Mouse (Mus musculus) heart, adult 9 months (tissue): ENCODE data around the gene Zfp846.
"Not testable (repeated sequence)": the region's sequence is repeated elsewhere in the genome, so short reads cannot be mapped to it uniquely, and the experiment has no call there.

Experiments
- DNase-seq, 2 experiments: peaks; one replicate each; pipeline ENCODE4 v3.0.0; 2022; ENCODE audit warnings: low spot score in 2 of 2

Zfp846 gene

DNA sequence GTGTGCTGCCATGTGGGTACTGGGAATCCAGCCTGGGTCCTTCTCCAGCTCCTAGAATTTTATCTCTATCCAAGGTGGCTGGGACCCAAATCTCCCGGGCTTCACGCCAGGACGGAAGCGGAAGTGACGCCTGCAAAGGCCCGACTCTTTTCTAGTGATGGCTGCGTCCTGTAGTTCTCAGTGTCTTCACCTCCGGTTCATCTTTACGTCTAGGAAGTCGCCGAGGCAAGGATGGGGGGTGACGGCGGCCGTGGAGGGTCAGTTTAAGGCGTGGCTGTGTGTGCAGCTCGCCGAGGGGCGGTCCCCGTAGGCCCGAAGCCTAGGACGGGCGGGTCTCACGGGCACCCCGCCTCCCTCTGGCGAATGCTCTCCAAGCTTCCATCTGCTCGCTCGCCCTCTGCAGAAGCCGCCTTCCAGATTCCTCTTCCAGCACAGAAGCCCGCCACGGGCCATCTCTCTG is at the start of gene Zfp846:
Gene Zfp846 (plus strand): TSS at position 117 of the 460 bp plus-strand sequence.
- peak; percentile 98 to 99 for DNase-seq

DNA sequence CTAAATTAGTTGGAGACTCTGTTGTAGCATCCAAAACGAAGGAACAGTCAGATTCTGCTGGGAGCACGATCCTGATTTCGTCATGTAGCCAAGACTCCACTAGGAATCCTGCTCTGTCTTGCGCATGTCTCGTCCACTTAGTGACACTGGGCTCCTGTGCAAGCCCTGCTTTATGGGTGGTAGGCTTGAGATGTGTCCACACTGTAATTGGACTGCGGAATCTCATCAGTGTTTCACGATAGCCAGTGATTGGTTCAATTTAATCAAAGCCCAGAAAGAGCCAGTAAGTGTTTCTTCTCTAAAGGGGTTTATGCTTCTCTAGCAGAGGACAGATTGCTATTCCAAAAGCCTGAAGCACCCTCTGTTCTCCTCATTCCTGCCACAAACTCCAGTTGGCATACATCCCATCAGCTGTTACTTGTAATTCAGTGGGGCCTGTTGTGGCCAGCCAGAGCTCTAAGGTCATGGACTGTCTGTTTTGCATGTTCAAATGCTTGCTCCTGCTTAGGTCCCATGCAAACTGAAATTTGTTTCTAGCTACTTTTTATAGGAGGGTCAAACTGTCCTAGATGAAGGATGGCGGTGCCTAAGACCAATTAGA is 46.7 kb upstream of the Zfp846 start:
- no peak for DNase-seq

DNA sequence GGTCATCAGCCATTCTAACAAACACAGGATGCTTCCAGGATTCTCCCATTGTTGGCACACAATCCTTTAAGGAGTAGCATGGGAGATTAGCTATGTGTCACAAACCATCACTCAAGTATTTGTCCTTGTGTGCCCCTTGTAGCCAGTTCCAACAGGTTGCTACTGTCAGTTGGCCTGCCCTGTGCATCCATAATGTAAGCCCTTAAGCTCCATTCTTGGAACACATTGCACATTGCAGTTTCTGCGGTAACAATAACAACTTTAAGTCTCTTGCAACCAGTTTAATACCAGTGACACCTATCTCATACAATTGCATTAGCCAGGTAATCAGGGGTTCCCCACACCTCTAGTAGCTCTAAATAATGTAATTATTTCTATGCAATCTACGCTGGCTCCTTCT is 44.5 kb upstream of the Zfp846 start:
- no peak for DNase-seq

DNA sequence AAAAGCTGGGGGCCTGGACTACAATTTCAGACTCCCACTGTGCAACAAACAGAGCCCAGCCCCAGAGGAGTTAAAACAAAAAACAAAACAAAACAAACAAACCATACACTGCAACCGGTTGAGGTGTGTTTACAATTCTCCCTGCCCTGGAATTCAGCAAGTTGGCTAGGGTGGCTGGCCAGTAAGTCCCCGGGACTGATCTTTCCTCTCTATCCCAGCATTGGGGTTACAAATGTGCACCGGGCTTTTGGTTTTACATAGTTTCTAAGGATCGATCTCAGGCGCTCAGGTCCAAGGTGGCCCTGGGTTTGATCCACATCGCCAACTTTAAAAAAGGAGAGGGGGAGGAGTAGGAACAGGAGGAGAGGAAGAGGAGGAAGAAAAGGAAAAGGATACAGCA is 37.6 kb upstream of the Zfp846 start:
- DNase-seq: no peak

DNA sequence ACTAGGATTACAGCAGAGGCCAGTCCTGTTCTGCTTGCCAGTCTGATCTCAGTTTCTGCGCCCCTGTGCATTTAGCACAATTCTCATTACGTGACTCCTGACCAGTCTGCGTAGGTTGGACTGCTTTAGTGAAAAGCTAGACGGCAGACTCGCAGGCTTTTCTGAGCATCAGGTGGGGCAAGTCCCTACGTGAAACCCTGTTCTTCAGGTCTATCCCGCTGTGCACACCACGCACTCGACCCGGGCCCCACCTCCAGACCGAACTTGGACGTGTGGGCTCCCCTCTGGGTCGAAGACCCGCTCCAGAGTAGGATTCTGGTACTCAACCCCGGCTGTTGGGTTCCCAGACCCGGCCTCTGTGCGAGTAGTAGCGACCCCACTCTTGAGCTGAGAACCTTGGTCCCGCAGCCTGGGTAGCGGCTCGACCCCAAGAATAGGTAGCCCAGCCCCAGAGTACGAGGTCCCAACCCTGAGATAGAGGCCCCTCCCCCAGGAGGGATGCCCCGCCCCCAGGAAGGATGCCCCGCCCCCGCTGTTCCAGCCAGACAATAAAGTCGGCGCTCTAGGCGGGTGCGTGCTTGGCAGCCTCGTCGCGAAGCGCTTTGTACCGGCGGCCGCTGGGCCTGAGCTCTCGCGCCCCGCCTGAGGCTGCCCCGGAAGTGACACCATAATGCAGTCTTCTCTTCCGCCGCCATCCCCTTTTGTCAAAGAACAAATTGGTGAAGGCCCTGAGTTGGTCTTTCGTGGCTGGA is 36.8 kb upstream of the Zfp846 start:
- peak; percentile 82 to 84 for DNase-seq

DNA sequence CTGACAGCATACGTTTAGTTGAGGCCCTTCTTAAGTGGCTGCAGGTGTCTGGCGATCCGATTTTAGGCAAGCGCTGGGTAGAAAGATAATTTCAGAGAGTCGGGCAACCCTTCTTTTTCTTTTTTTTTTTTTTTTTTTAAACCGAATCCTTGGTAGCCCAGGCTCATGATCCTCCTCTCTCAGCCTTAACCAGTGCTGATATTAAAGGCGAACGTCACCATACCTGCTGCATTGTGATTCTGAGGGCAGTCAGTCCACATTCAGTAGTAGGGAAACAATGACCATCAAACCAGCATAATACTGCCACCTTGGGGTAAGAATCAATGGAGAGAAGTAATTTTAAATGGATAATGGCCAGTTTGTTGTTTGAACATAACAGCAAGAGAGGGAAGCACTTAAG is 35.9 kb upstream of the Zfp846 start:
- DNase-seq: peak; percentile 20

DNA sequence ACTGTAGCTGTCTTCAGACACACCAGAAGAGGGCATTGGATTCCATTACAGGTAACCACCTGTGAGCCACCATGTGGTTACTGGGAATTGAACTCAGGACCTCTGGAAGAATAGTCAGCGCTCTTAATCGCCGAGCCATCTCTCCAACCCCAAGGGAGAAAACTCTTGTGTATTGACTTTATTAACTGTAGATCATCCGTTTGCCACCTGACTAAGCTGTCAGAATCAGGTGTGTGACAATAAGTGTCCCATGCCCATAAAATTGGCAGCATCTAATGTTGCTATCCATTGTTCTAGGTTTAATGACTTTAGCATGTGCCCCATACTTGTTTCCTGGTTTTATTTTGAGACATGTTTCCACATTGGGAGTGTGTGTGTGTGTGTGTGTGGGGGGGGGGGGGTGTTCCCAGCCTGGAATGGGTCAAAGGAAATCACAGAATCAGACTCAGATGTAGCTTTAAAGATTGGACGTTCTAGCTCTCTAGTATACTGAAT is 29.3 kb upstream of the Zfp846 start:
- DNase-seq: peak; percentile 28 to 74

DNA sequence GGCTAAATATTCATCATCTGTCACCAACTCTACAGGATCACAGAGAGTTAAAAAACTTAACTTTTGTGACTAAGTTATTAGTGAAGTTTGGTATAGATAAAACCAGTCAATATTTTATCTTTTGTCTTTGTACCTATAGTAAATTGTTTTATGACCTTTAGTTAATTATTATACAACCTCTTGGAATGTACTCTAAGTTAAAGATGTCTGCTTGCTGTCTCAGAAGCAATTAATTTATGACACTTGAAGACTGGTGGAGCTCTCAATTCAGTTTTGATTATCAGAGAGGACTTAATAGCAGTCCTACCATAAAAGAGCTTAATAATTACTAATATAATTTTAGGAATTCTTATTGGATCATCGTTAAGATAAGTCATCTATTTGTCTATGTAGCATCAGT is 28.4 kb upstream of the Zfp846 start:
- no peak for DNase-seq

DNA sequence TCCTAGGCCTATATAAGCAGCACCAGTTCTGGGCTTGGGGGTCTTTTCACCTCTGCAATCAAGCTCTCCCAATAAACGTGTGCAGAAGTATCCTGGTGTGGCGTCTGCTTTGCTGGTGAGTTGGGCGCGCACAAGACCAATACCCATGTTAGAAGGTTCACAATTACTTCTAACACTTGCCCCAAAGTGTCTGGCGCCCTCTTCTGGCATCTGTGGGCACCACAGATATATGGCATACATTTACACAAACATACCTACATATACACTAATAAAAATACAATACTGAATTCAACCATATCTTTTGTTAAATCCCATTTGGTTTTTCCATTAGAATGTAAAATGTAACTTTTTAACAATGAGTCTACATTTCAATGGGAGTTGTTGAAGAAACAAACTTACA is 18.9 kb upstream of the Zfp846 start:
- no peak for DNase-seq

DNA sequence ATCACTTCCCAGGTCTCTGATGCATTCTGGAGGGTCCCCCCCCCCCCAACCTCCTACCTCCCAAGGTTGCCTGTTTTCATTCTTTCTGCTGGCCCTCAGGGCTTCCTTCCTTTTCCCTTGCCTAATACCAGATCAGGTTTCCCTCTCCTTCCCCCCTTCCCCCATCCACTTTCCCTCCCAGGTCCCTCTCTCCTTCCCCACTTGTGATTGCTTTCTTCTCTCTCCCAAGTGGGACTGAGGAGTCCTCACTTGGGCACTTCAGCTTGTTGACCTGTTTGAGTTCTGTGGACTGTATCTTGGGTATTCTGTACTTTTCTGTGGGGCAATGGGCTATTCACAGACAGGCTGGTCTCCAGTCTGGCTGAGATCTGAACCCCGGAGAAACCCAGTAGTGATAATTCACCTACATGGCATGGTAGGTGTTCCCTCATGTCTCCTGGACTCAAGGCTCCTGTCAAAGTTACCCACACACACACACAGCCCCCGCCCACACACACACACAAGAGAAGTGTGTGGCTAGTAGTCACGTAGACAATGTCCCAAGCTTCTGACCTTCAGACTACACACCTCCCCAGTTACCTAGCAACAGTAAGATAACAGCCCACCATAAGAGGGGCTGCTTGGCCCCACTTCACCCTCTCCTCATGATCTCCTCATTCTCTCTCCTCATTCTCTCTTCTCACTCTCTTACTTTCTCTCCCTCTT is 15.6 kb upstream of the Zfp846 start:
- not testable (repeated sequence) for DNase-seq

DNA sequence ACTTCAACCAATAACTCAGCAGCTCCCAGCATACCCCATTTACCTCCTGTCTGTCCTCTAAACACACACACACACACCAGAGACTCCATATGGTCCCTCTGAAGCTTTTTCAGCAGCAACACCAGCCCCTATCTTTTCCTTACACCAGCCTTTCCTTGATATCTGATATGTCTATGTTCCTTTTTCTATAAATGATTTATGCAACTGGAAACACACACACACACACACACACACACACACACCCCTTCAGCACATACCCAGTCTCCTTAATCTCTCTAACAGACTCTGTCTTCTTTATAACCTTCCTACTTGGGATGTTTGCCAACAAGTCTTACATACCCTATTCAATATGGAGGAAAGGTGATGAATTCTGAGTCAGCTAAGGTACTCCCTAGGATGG is 10.0 kb upstream of the Zfp846 start:
- DNase-seq: no peak

DNA sequence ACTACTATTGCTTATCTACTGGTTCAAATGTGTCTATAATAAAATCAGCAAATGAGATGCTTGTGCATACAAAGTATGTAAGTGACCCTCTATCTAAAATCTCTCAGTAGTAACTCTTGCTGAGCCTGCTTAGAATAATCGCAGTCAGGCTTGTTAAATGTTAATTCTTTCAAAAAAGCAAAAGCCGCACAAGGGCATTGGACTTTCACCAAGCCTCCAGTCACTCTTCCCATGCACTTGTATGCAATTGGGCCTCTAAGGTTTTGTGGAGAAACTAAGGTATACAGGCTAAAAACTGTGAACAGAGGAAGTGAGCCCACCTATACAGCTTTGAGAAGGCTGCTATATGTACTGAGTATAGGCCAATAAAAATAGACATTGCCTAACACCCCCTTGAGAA is 4.5 kb upstream of the Zfp846 start:
- no peak for DNase-seq

DNA sequence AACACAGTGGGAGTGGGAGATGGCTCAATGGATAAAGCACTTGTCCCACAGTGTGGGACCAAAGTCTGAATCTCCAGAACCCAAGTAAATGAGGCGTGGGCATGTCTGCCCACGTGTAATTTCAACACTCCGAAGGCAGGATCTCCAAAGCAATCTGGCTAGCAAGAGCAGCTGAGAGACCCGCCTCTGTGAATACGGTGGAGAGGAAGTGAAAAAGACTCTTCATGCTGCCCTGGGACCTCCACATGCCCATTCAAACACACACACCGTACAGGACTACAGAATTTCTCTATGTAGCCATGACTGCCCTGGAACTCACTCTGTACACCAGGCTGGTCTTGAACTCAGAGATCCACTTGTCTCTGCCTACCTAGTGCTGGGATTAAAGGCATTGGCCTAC is 20.2 kb downstream of the Zfp846 start:
- DNase-seq: no peak

DNA sequence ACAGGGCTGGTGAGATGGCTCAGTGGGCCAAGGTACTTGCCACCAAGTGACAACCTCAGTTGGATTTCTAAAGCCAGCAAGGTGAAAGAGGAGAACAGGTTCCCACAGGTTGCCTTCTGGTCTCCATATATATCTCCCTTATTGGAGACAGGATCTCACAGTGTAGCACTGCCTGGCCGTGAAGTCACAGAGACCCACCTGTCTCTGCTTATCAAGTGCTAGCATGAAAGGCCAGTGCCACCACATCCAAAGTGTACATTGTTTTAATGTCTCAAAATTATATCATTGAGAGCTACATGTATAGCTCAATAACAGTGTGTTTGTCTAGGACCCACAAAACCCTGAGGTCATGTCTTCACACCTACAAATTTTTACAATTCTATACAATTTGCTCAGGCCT is 25.2 kb downstream of the Zfp846 start:
- no peak for DNase-seq

DNA sequence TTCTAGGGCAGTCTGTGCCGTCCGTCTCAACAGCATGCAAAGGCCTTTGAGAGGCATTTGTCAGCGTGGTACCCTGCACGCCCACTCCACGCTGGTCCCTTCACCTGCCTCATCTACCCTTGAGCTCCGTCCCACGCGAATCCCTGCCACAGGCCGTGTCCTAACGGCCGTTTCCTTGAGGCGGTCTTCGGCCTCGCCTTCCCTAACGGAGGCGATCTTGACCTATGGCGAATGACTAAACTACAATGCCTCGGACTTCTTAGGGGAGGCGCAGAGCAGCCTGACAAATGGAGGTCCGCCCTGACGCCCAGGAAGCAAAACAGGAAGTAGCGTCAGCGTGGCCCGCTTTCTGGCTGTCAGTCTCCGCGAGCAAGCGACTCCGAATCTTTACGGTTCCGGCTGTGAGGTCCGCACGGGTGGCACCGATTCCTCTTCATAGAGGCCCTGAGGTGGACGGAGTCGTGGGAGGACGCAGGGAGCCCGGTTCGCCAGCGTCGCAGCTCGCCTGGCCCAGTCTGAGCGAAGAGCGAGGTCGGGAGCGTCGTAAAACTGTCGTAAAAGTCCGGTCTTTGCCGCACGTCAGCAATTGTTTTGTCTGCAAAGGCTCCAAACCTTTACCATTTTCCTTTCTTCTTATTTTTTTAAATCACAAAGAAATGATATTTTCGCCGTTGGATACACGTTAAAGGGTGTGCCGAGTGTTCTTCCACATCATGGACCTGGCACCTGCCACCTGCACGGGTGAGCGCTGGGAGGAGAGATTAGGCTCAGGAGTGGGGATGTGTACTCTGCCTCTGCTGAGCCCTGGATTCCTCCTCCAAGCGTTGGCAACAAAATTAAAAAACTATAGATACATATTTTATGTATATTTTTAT is 26.2 kb downstream of the Zfp846 start:
- peak; percentile 83 to 89 for DNase-seq

DNA sequence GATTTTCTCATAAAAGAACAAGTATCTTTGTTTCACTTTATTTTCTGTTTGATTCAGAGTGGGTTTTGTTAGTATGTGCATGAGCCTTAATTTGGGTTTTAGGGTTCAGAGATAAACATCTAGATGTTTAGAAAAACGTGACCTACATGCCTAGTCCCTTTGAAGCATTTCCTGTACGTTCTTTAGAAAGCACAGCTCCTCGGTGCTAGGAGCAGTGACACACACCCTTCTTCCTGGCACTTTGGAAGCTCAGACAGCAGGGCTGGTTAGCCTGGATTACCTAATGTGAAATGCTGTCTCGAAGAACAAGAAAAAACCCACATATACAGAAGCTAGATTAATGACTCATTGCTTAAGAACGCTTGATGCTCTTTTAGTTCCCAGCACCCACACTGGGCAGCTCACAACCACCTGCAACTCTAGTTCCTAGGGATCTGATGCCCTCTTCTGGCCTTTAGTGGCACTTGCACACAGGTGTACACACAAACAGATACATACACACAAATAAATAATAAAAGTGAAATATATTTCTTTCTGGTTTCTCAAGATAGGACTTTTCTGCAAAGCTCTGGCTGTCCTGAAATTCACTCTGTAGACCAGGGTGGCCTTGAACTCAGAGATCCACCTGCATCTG is 28.9 kb downstream of the Zfp846 start:
- DNase-seq: no peak

DNA sequence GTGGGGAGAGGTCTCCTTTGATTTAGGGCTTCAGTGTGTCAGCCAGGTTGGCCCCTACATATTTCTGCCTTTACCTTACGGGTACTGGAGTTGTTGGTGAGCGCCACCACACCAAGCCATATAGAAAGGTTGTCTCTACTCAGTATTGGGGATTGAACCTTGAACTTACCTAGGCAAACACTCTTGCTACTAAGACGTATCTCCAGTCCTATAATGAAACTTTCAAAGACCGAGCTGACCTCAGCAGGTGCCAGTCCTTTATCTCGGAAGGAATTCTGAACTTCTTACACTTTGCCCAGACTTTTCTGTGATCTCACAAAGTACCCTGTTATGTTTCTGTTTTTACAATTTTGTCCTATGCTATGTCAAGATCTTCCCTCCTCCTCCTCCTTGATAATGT is 30.9 kb downstream of the Zfp846 start:
- DNase-seq: no peak

DNA sequence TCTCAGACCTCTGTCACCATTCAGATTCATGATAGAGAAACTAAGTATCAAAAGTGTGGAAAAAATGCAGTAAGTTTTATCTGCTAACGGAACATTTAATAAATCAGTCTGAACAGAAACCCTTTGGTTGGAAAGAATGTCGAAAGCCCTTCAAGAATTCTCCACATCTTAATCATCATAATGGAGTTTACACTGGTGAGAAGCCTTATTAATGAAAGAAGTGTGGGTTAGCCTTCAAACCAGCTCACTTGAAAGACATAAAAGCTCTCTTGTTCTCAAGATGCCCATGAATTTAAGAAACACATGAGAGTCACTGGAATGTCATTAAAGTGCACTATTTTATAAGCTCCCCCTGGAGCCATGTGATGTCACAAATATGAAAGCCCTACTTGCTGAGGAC is 35.6 kb downstream of the Zfp846 start:
- DNase-seq: no peak

DNA sequence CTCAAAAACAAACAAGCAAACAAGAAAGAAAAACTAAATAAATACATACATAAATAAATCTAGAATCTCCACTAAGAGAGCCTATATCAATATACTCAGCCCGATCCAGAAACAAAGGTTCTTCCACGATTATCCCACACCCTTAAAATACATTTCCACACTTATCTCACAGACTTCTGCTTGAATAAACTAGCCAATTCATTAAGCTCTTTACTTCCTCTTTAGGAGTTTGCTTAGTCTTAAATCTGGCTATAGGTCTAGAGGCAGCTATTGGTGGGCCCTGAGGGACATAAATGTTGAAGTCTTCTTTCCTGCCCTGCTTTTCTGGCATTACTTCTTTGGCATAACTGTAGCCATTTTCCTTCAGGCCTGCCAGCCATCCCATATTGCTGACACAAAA is 50.2 kb downstream of the Zfp846 start:
- no peak for DNase-seq

DNA sequence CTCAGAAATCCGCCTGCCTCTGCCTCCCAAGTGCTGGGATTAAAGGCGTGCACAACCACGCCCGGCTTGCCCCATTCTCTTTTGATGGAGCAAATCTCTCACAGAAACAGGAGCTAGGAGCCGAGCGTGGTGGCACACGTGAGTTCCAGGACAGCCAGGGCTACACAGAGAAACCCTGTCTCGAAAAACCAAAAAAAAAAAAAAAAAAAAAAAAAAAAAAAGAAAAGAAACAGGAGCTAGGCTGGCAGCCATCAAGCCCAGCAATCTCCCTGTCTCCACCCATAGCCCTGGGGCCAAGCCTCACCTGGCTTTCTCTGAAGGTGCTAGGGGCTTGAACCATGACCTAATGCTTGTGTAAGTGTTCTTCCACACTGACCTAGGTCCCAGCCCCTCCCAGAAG is 54.6 kb downstream of the Zfp846 start:
- DNase-seq: not testable (repeated sequence)

DNA sequence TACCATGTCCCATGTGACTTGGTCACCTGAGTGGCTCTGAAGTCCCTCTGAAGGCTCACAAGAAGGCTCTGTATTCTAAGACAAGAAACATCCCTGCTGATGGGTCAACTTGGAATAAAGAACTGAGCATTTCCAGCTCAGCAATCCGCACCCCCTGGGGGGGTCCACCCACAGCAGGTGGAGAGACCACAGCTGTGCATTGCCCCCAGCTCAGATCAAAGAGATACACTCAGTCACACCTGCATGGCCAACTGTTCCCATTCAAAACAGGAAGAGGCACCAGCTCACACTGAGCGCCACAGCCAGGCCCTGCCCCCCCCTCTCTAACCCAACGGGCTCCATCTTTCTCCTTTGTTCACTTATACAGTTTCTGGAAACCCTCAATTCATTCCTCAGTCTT is 55.2 kb downstream of the Zfp846 start:
- no peak for DNase-seq
